Mouse (Mus musculus) heart, embryonic 11.5 days (tissue): Measurements from ENCODE around the gene Gm8206. TPM values are rescaled to one million over a fixed set of nuclear protein-coding genes. Genes with fewer than 3 reads are reported as not detected.
A peak's percentile ranks its signal among the peaks of the same experiment; 100 is the strongest.
"Not testable (repeated sequence)": the region's sequence is repeated elsewhere in the genome, so short reads cannot be mapped to it uniquely, and the experiment has no call there.

Experiments
- ATAC-seq: fragments of 200-750 bp; cut with Nextera tagmentation; replicated peaks from 2 replicates; pipeline ENCODE4 v1.8.0; 2017; ENCODE audit warnings: moderate library complexity; ENCODE audit not compliant: insufficient number of reproducible peaks, low FRiP score, low TSS enrichment
- H3K27ac ChIP-seq: fragments of 300-500 bp; sonication (generic); 2 replicates; pipeline ENCODE4 v1.5.1; 2014; ENCODE audit warnings: mild to moderate bottlenecking, low read depth, low read length
- H3K27me3 ChIP-seq: fragments of 300-500 bp; sonication (generic); 2 replicates; pipeline ENCODE4 v1.6.1; 2014; ENCODE audit warnings: mild to moderate bottlenecking, low read length, mixed read lengths; ENCODE audit not compliant: control insufficient read depth, insufficient read depth
- H3K36me3 ChIP-seq: fragments of 300-500 bp; sonication (generic); 2 replicates; pipeline ENCODE4 v1.6.1; 2014; ENCODE audit warnings: mild to moderate bottlenecking, low read length, moderate library complexity, mixed read lengths; ENCODE audit not compliant: control insufficient read depth, insufficient read depth
- H3K4me1 ChIP-seq: fragments of 300-500 bp; sonication (generic); 2 replicates; pipeline ENCODE4 v1.6.1; 2014; ENCODE audit warnings: low read length; ENCODE audit not compliant: control insufficient read depth, insufficient read depth
- H3K4me2 ChIP-seq: fragments of 300-500 bp; sonication (generic); 2 replicates; pipeline ENCODE4 v1.6.1; 2014; ENCODE audit warnings: mild to moderate bottlenecking, moderate library complexity
- H3K4me3 ChIP-seq: fragments of 300-500 bp; sonication (generic); 2 replicates; pipeline ENCODE4 v1.5.1; 2014; ENCODE audit warnings: low read depth, low read length
- H3K9ac ChIP-seq: fragments of 300-500 bp; sonication (generic); 2 replicates; pipeline ENCODE4 v1.6.1; 2014; ENCODE audit warnings: mild to moderate bottlenecking, low read depth, low read length, moderate library complexity
- H3K9me3 ChIP-seq: fragments of 300-500 bp; sonication (generic); replicated peaks from 2 replicates; pipeline ENCODE4 v1.6.1; 2016; ENCODE audit warnings: low read length; ENCODE audit not compliant: control insufficient read depth
- WGBS: fragments of 180-500 bp; shearing (Covaris S2); extraction: QIAGEN DNeasy Blood & Tissue Kit; methylation state at CpG from one replicate; pipeline ENCODE4 v1.1.7; 2014; ENCODE audit not compliant: insufficient replicate concordance; 5-methylcytosine and 5-hydroxymethylcytosine counted together
- polyA plus RNA-seq: library from polyadenylated mRNA; unstranded; fragments of >200 nt; fragmentation: Nextera tagmentation; extraction: Ambion mirVana; gene quantifications from 2 replicates; pipeline ENCODE4 v1.2.1, GENCODE M21; 2014

Gene Gm8206
- polyA plus RNA-seq, result 1.2 and 2.2 TPM in 2 replicates

DNA sequence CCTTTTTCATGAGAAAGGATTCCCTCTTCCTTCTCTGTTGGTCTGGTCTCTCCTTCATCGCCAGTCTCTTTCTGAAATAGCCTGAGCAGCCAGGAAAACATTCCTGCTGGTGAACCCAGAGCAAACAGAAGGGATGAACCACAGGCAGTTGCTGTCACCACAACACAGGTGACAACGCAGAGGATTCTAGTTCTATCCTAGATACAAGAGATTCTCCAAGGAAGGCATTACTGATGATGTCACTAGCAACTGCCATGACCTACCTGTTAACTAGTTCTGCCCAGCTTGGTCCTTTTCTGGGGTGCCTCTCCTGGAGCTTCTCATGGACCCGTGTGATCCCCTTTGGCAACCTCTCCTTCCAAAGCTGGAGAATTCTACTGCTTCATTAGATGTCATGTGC is at the start of gene Gm8206:
Gene Gm8206, minus strand, starts transcription at position 101 of the 400 bp plus-strand sequence.
- H3K4me1 ChIP-seq, H3K9me3 ChIP-seq, H3K9ac ChIP-seq, H3K4me2 ChIP-seq, ATAC-seq, H3K27ac ChIP-seq, H3K36me3 ChIP-seq, H3K4me3 ChIP-seq, H3K27me3 ChIP-seq: not testable (repeated sequence)
- WGBS, result 79% methylated on average over 2 of the region's 3 CpGs

DNA sequence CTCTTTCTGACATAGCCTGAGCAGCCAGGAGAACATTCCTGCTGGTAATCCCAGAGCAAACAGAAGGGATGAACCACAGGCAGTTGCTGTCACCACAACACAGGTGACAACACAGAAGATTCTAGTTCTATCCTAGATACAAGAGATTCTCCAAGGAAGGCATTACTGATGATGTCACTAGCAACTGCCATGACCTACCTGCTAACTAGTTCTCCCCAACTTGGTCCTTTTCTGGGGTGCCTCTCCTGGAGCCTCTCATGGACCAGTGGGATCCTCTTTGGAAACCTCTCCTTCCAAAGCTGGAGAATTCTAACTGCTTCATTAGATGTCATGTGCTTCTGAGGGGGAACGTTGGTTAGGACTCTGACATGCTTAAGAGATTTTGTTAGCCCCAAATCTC is 32.0 kb upstream of the Gm8206 start, which contains the start of gene Gm3476:
Gene Gm3476, minus strand, starts transcription at position 101 of the 400 bp plus-strand sequence.
- H3K9ac ChIP-seq, H3K9me3 ChIP-seq, H3K4me2 ChIP-seq, H3K36me3 ChIP-seq, H3K27me3 ChIP-seq, H3K4me1 ChIP-seq, H3K27ac ChIP-seq, H3K4me3 ChIP-seq, ATAC-seq: not testable (repeated sequence)
- no CpG with 5 or more reads among the region's 1 CpGs for WGBS

DNA sequence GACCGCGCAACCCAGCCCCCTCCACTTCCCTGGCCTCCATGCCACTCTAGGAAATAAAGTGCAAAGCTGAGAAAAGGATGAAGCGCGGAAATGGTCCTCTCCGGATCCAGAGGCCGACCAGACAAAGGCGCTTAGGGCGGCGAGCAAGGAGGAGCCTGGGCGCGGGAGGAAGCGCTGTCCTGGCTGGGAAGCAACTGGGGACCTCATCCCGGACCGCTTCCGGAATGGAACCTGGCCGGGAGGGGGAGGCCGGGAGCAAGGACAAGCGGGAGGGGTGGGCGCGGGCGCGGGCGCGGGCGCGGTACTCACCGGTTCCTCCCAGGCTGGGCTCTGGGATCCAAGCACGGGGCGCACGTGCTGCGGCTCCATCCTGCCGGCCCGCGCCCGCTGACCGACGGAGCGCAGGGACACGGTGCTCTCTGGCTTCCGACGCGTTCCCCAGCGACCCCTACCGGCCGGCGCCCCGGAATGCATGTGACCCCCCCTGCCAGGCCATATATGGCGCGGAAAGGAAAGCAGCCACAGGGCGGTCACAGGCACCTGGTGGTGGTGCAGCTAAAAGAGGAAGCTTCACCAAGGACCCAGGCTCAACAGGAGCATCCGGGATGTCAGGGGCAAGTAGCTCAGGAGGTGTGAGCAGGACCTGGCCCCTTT is 14.7 kb upstream of the Gm8206 start, which contains the start of gene Gm3468:
Gene Gm3468, minus strand, starts transcription at position 394 of the 654 bp plus-strand sequence.
- H3K4me3 ChIP-seq, result peak within 1 kb of the TSS; percentile 36
- H3K36me3 ChIP-seq, H3K9me3 ChIP-seq, ATAC-seq, H3K27ac ChIP-seq, H3K4me1 ChIP-seq, H3K27me3 ChIP-seq, H3K9ac ChIP-seq: not testable (repeated sequence)
- 0% methylated on average over 38 of the region's 51 CpGs for WGBS
- peak within 1 kb of the TSS; percentile 51 for H3K4me2 ChIP-seq

DNA sequence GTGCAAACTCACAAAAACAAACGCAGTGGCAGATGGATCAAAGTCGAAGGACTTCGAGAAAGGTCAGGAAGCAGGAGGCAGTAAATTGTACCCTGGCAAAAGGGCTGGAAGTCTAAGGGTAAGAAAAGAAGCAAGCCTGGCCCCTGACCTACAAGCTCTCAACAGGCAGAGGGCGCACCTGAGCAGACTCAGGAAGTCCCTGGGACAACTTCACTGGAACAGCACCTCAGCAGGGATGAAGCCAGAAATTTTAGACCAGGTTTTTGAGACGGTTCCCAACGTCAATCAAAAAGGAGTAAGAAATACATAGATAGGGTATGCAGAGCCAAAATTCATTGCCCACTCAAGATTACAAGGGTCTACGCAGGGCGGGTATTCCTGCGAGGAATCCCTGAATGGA is 13.8 kb upstream of the Gm8206 start:
- not testable (repeated sequence) for H3K4me1 ChIP-seq, H3K27ac ChIP-seq, H3K9ac ChIP-seq, H3K36me3 ChIP-seq, ATAC-seq, H3K9me3 ChIP-seq, H3K27me3 ChIP-seq
- 12% methylated on average over 8 of the region's 9 CpGs for WGBS
- Histone ChIP-seq H3K4me3 (peak overlapping the region; percentile 36; the same call in 1 of the 2 replicates), H3K4me2 (peak overlapping the region; percentile 51)

DNA sequence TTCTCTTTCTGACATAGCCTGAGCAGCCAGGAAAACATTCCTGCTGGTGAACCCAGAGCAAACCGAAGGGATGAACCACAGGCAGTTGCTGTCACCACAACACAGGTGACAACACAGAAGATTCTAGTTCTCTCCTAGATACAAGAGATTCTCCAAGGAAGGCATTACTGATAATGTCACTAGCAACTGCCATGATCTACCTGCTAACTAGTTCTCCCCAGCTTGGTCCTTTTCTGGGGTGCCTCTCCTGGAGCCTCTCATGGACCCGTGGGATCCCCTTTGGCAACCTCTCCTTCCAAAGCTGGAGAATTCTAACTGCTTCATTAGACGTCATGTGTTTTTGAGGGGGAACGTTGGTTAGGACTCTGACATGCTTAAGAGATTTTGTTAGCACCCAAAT is 35.6 kb downstream of the Gm8206 start, which contains the start of gene Gm6337:
Gene Gm6337, minus strand, starts transcription at position 101 of the 400 bp plus-strand sequence.
- not testable (repeated sequence) for H3K9ac ChIP-seq, H3K9me3 ChIP-seq, H3K4me1 ChIP-seq, H3K27me3 ChIP-seq, H3K4me2 ChIP-seq, H3K4me3 ChIP-seq, H3K36me3 ChIP-seq, H3K27ac ChIP-seq, ATAC-seq
- WGBS, result 79% methylated on average over 2 of the region's 4 CpGs

DNA sequence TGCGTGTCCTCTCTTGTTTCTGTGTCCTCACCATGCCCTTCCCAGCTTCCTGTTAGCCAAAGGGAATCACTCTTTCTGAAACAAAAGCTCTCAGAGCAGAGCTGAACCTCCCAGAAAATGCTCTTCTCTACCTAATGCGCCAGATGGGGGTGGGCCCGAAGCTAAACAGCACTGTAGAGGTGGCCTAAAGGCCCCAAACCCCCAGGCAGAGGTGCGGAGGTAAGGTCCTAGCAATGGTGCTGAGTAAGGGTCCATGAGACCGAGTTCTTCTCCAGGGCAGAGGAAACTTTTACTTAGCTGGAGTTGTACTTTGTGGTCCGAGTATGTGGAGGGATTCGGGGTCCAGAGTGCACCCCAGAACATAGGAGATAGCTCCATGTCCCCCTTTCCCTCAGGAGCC is 106.6 kb downstream of the Gm8206 start:
- ATAC-seq, H3K4me2 ChIP-seq: not testable (repeated sequence)

DNA sequence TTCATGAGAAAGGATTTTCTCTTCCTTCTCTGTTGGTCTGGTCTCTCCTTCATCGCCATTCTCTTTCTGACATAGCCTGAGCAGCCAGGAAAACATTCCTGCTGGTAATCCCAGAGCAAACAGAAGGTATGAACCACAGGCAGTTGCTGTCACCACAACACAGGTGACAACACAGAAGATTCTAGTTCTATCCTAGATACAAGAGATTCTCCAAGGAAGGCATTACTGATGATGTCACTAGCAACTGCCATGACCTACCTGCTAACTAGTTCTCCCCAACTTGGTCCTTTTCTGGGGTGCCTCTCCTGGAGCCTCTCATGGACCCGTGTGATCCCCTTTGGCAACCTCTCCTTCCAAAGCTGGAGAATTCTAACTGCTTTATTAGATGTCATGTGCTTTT is 114.7 kb downstream of the Gm8206 start, which contains the start of gene Gm3453:
Gene Gm3453, minus strand, starts transcription at position 101 of the 400 bp plus-strand sequence.
- H3K27me3 ChIP-seq, ATAC-seq, H3K9ac ChIP-seq, H3K36me3 ChIP-seq, H3K4me3 ChIP-seq, H3K9me3 ChIP-seq, H3K27ac ChIP-seq, H3K4me2 ChIP-seq, H3K4me1 ChIP-seq: not testable (repeated sequence)
- 48% methylated on average over 2 of the region's 2 CpGs for WGBS

More for the DNA sequence above, 106.6 kb downstream of the Gm8206 start:
- not testable (repeated sequence) for H3K9ac ChIP-seq, H3K27me3 ChIP-seq, H3K36me3 ChIP-seq, H3K27ac ChIP-seq, H3K4me3 ChIP-seq, H3K4me1 ChIP-seq, H3K9me3 ChIP-seq
- 66% methylated on average over 4 of the region's 7 CpGs for WGBS
